Mouse (Mus musculus) embryonic facial prominence, embryonic 14.5 days (tissue): ENCODE data around the gene Glt28d2. TPM values are rescaled to one million over a fixed set of nuclear protein-coding genes. Genes with fewer than 3 reads are reported as not detected.

ENCODE experiments used
- ATAC-seq: fragments of 200-750 bp; cut with Nextera tagmentation; 2 replicates; pipeline ENCODE4 v1.8.0; 2017; ENCODE audit warnings: low read depth, moderate number of reproducible peaks, moderate TSS enrichment
- DNase-seq: peaks from one replicate; pipeline ENCODE4 v3.0.0-alpha.2; 2015; ENCODE audit warnings: low spot score
- H3K27ac ChIP-seq: fragments of 300-500 bp; sonication (generic); replicated peaks from 2 replicates; pipeline ENCODE4 v1.5.1; 2014; ENCODE audit warnings: low read depth, mild to moderate bottlenecking, low read length, moderate library complexity
- H3K27me3 ChIP-seq: fragments of 300-500 bp; sonication (generic); replicated peaks from 2 replicates; pipeline ENCODE4 v1.6.1; 2014; ENCODE audit warnings: low read length; ENCODE audit not compliant: control insufficient read depth, insufficient read depth
- H3K36me3 ChIP-seq: fragments of 300-500 bp; sonication (generic); 2 replicates; pipeline ENCODE4 v1.6.1; 2014; ENCODE audit warnings: low read length, mixed read lengths; ENCODE audit not compliant: control insufficient read depth, insufficient read depth
- H3K4me1 ChIP-seq: fragments of 300-500 bp; sonication (generic); 2 replicates; pipeline ENCODE4 v1.6.1; 2014; ENCODE audit warnings: antibody characterized with exemption, low read length; ENCODE audit not compliant: control insufficient read depth, insufficient read depth
- H3K4me2 ChIP-seq: fragments of 300-500 bp; sonication (generic); 2 replicates; pipeline ENCODE4 v1.6.1; 2014; ENCODE audit warnings: low read depth, mild to moderate bottlenecking, low read length, moderate library complexity, mixed read lengths
- H3K4me3 ChIP-seq: fragments of 300-500 bp; sonication (generic); 2 replicates; pipeline ENCODE4 v1.5.1; 2014; ENCODE audit warnings: low read depth, mild to moderate bottlenecking, low read length
- H3K9ac ChIP-seq: fragments of 300-500 bp; sonication (generic); 2 replicates; pipeline ENCODE4 v1.6.1; 2014; ENCODE audit warnings: low read depth, mild to moderate bottlenecking, low read length, moderate library complexity, mixed read lengths
- H3K9me3 ChIP-seq: fragments of 300-500 bp; sonication (generic); 2 replicates; pipeline ENCODE4 v1.6.1; 2016; ENCODE audit warnings: low read length; ENCODE audit not compliant: control insufficient read depth
- WGBS: fragments of 180-500 bp; shearing (Covaris S2); extraction: QIAGEN DNeasy Blood & Tissue Kit; methylation state at CpG from one replicate; pipeline ENCODE4 v1.1.7; 2014; 5-methylcytosine and 5-hydroxymethylcytosine counted together
- polyA plus RNA-seq: library from polyadenylated mRNA; unstranded; fragments of >200 nt; fragmentation: Nextera tagmentation; extraction: Ambion mirVana; gene quantifications from 2 replicates; pipeline ENCODE4 v1.2.1, GENCODE M21; 2014

Gene Glt28d2
- polyA plus RNA-seq, 1 experiment from 2014 or later = 2.7 TPM

GRCm38 (mm10) chr3:85829047-85829446 is 58.3 kb downstream of the Glt28d2 start:
- no peak overlapping the region for H3K4me2 ChIP-seq
- ATAC-seq (peak; percentile 83), DNase-seq (peak; percentile 72)
- H3K36me3 ChIP-seq = no peaks in the 10 kb centered on the region
- WGBS = 68% methylated on average over 4 of the region's 4 CpGs
- no peak overlapping the region for H3K9ac ChIP-seq
- no peak overlapping the region for H3K4me3 ChIP-seq
- H3K27me3 ChIP-seq = no peaks in the 10 kb centered on the region
- 0 out of 2 replicates have a peak, but pooled peaks cover 3% of the 10 kb centered on the region for H3K4me1 ChIP-seq
- H3K9me3 ChIP-seq = no peaks in the 10 kb centered on the region
- H3K27ac ChIP-seq = no peak overlapping the region

- Histone ChIP-seq H3K4me3 (no peak overlapping the region), H3K9me3 (no peaks in the 10 kb centered on the region), H3K4me1 (0 out of 2 replicates have a peak, but pooled peaks cover 3% of the 10 kb centered on the region), H3K9ac (no peak overlapping the region), H3K4me2 (no peak overlapping the region), H3K27ac (no peak overlapping the region), H3K27me3 (no peaks in the 10 kb centered on the region), H3K36me3 (no peaks in the 10 kb centered on the region)
- no peak for ATAC-seq
- DNase-seq = peak; percentile 37
- 70% methylated on average over 6 of the region's 6 CpGs for WGBS
These were observed 59.5 kb downstream of the Glt28d2 start for GRCm38 (mm10) chr3:85827815-85828214.

- H3K27ac ChIP-seq = no peak overlapping the region
- no peaks in the 10 kb centered on the region for H3K9me3 ChIP-seq
- H3K4me3 ChIP-seq = no peak overlapping the region
- 0 out of 2 replicates have a peak, but pooled peaks cover 3% of the 10 kb centered on the region for H3K4me1 ChIP-seq
- no peaks in the 10 kb centered on the region for H3K27me3 ChIP-seq
- ATAC-seq (no peak), DNase-seq (no peak)
- no peaks in the 10 kb centered on the region for H3K36me3 ChIP-seq
- H3K9ac ChIP-seq = no peak overlapping the region
- no peak overlapping the region for H3K4me2 ChIP-seq
- 61% methylated on average over 4 of the region's 4 CpGs for WGBS
These were observed 60.0 kb downstream of the Glt28d2 start for GRCm38 (mm10) chr3:85827283-85827682.

GRCm38 (mm10) chr3:85820839-85821548 is 66.3 kb downstream of the Glt28d2 start:
- Histone ChIP-seq H3K36me3 (no peaks in the 10 kb centered on the region), H3K9me3 (no peaks in the 10 kb centered on the region), H3K27ac (no peak overlapping the region), H3K4me1 (no peaks in the 10 kb centered on the region), H3K27me3 (no peaks in the 10 kb centered on the region), H3K4me2 (no peak overlapping the region), H3K4me3 (no peak overlapping the region), H3K9ac (no peak overlapping the region)
- WGBS = 65% methylated on average over 15 of the region's 15 CpGs
- DNase-seq (no peak), ATAC-seq (no peak)

Other genes with a start within 250 kb of the Glt28d2 start
- 5.6 and 6.5 TPM in 2 replicates for gene Fam160a1, start 70.2 kb downstream of the Glt28d2 start, polyA plus RNA-seq
- gene Gm37240, start within 50 bp of the Glt28d2 start, polyA plus RNA-seq = 10.7 and 13.4 TPM in 2 replicates
- gene Sh3d19, start 83.6 kb upstream of the Glt28d2 start, polyA plus RNA-seq = 29.8 and 30.9 TPM in 2 replicates
- not detected in 2 replicates for gene Prss48, start 115.0 kb upstream of the Glt28d2 start, polyA plus RNA-seq